Mouse (Mus musculus) embryonic facial prominence, embryonic 15.5 days (tissue): Measurements from ENCODE around the gene Mrpl33. TPM values are rescaled to one million over a fixed set of nuclear protein-coding genes. Genes with fewer than 3 reads are reported as not detected.
"Not testable (repeated sequence)": the region's sequence is repeated elsewhere in the genome, so short reads cannot be mapped to it uniquely, and the experiment has no call there.

Source experiments
- ATAC-seq: fragments of 200-750 bp; cut with Nextera tagmentation; 2 replicates; pipeline ENCODE4 v1.8.0; 2017; ENCODE audit warnings: low read depth, moderate TSS enrichment; ENCODE audit not compliant: insufficient number of reproducible peaks, low FRiP score, low TSS enrichment
- H3K27ac ChIP-seq: fragments of 300-500 bp; sonication (generic); replicated peaks from 2 replicates; pipeline ENCODE4 v1.5.1; 2015; ENCODE audit warnings: mild to moderate bottlenecking, inconsistent platforms
- H3K27me3 ChIP-seq: fragments of 300-500 bp; sonication (generic); 2 replicates; pipeline ENCODE4 v1.6.1; 2015; ENCODE audit warnings: inconsistent platforms
- H3K36me3 ChIP-seq: fragments of 300-500 bp; sonication (generic); 2 replicates; pipeline ENCODE4 v1.6.1; 2015; ENCODE audit warnings: mild to moderate bottlenecking, inconsistent platforms
- H3K4me1 ChIP-seq: fragments of 300-500 bp; sonication (generic); 2 replicates; pipeline ENCODE4 v1.6.1; 2015; ENCODE audit warnings: inconsistent platforms
- H3K4me2 ChIP-seq: fragments of 300-500 bp; sonication (generic); replicated peaks from 2 replicates; pipeline ENCODE4 v1.6.1; 2015; ENCODE audit warnings: mild to moderate bottlenecking, inconsistent platforms
- H3K4me3 ChIP-seq: fragments of 300-500 bp; sonication (generic); replicated peaks from 2 replicates; pipeline ENCODE4 v1.5.1; 2015; ENCODE audit warnings: mild to moderate bottlenecking, inconsistent platforms
- H3K9ac ChIP-seq: fragments of 300-500 bp; sonication (generic); 2 replicates; pipeline ENCODE4 v1.6.1; 2015; ENCODE audit warnings: inconsistent platforms
- H3K9me3 ChIP-seq: fragments of 300-500 bp; sonication (generic); replicated peaks from 2 replicates; pipeline ENCODE4 v1.6.1; 2016; ENCODE audit warnings: inconsistent platforms
- WGBS: fragments of 180-500 bp; shearing (Covaris S2); methylation state at CpG from one replicate; pipeline ENCODE4 v1.1.7; 2015; 5-methylcytosine and 5-hydroxymethylcytosine counted together
- polyA plus RNA-seq: library from polyadenylated mRNA; unstranded; fragments of >200 nt; fragmentation: Nextera tagmentation; extraction: Ambion mirVana; gene quantifications from 2 replicates; pipeline ENCODE4 v1.2.1, GENCODE M21; 2015

Mrpl33 gene
- polyA plus RNA-seq, 1 experiment from 2014 or later = 283 TPM

DNA sequence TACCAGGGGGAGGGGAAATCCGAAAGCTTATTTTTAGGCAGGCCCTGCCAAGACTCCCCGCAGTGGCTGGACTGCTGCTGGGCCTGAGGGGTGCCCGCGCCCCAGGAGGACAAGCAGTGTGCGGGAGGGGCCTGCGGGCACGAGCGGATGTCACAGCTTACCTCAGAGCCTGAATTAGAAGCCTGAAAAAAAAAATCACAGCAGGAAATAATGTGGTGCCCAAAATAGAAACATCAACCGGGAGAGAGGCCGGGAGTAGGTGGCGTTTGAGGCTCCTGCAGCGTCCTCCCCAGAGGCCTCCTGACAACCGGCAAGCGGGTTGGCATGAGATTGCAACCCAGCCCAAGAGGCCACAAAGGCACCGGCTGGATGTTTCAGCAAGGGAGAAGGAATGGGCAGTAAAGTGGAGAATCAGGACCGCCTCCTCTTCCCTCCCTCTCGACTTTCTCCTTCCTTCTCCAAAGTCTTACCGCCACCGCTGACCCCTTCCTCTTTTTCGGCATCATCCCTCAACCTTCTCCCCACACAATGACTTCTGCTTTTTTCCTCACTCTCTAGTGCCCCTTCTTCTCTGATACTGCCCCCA is 25.6 kb upstream of the Mrpl33 start:
- peak overlapping the region; percentile 67 for H3K27ac ChIP-seq
- WGBS = 7% methylated on average over 20 of the region's 20 CpGs
- H3K36me3 ChIP-seq = no peaks in the 10 kb centered on the region
- peaks cover 17% of the 10 kb centered on the region for H3K4me1 ChIP-seq
- H3K4me3 ChIP-seq = peak overlapping the region; percentile 26
- H3K9me3 ChIP-seq = no peaks in the 10 kb centered on the region
- H3K4me2 ChIP-seq = peak overlapping the region; percentile 40
- H3K9ac ChIP-seq = 0 out of 2 replicates have a peak overlapping the region, but pooled peaks have one; percentile 4
- ATAC-seq = peak; percentile 63
- no peaks in the 10 kb centered on the region for H3K27me3 ChIP-seq

DNA sequence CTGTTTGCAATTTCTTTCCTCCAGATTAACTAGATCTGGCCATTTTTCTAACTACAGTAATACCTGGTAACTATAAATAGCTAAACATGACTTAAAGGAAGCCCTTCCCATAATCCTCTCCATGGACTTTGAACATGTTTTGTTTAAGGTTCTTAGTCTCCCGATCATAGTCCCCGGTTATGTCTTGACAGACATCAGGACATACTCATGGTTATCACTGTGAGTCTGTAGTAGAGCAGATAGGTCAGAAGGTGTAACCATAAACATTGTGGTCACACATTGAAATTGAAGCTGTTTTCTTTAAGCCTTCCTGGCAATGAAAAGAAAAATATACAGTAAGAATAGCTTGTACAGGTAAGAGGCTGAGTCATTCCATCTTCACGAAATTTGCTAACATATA is 23.0 kb upstream of the Mrpl33 start:
- Histone ChIP-seq H3K4me3 (no peak overlapping the region), H3K9ac (no peak overlapping the region), H3K27me3 (no peaks in the 10 kb centered on the region), H3K4me1 (peaks cover 17% of the 10 kb centered on the region), H3K9me3 (no peaks in the 10 kb centered on the region), H3K36me3 (no peaks in the 10 kb centered on the region), H3K4me2 (no peak overlapping the region), H3K27ac (no peak overlapping the region)
- WGBS = 94% methylated on average over 3 of the region's 3 CpGs
- no peak for ATAC-seq

DNA sequence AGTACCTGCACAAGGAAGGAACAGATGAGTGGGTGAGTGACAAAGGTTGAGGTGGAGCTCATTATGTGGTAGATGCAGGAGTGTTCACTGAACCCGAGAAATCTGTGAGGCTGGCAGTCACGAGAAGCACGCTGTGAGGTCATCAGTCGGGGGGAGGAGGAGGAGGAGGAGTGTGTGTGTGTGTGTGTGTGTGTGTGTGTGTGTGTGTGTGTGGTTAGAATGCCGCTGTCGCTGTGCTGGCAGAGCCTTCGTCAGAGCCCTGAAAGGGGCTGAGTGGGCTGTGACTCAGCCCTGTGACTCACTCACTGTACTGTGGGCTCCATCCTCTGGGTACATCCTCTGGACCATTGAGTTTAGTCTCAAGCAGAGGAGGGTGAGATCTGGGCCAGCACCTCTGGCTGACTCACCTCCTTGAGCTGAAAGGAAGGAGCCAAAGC is 20.2 kb upstream of the Mrpl33 start:
- Histone ChIP-seq H3K4me1 (peaks cover 2% of the 10 kb centered on the region), H3K9ac (no peak overlapping the region), H3K9me3 (no peaks in the 10 kb centered on the region), H3K27me3 (no peaks in the 10 kb centered on the region), H3K4me3 (no peak overlapping the region), H3K4me2 (no peak overlapping the region), H3K27ac (no peak overlapping the region), H3K36me3 (no peaks in the 10 kb centered on the region)
- no peak for ATAC-seq
- 84% methylated on average over 7 of the region's 7 CpGs for WGBS

DNA sequence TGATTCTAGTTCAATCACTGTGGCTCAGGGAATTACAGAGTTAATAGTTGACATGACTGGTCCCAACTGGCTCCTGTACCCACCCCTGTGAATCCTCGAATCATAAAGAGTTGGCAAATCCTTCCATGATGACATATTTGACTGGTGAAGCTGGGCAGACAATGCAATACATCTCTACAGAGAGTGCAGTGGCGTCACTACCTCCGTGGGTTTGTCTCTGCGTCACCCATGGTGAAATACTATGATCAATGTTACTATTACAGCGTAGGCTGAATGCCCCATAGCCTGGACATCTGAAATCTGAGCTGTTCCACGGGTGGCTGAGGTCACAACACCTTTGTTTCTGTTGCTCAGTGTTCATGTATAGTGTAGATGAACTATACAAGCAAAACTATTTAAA is 15.5 kb upstream of the Mrpl33 start:
- Histone ChIP-seq H3K36me3 (no peaks in the 10 kb centered on the region), H3K4me2 (no peak overlapping the region), H3K9me3 (no peaks in the 10 kb centered on the region), H3K4me3 (no peak overlapping the region), H3K4me1 (no peaks in the 10 kb centered on the region), H3K9ac (no peak overlapping the region), H3K27ac (no peak overlapping the region), H3K27me3 (no peaks in the 10 kb centered on the region)
- no peak for ATAC-seq
- 65% methylated on average over 6 of the region's 6 CpGs for WGBS

DNA sequence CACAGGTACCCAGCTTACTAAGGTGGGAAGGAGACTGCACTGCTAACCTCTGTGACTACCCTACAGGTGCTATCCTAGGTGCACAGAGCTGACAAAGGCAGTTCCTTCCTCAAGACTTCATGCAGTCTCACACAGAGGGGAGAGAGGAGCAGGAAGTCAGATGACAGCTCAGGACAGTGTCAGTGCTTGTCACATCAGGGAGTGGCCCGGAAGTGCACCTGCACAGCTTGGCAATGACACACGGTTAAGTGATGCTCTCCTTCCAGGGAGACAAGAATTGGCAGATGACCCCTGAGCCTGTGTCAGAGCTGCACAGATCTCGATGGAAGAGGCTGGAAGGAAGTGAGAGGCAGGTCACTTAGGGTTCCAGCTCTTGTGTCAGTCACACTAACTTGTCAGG is 14.8 kb upstream of the Mrpl33 start:
- Histone ChIP-seq H3K36me3 (no peaks in the 10 kb centered on the region), H3K9ac (no peak overlapping the region), H3K4me1 (no peaks in the 10 kb centered on the region), H3K4me2 (no peak overlapping the region), H3K27me3 (no peaks in the 10 kb centered on the region), H3K27ac (no peak overlapping the region), H3K9me3 (no peaks in the 10 kb centered on the region), H3K4me3 (no peak overlapping the region)
- ATAC-seq = no peak
- WGBS = 66% methylated on average over 3 of the region's 3 CpGs

DNA sequence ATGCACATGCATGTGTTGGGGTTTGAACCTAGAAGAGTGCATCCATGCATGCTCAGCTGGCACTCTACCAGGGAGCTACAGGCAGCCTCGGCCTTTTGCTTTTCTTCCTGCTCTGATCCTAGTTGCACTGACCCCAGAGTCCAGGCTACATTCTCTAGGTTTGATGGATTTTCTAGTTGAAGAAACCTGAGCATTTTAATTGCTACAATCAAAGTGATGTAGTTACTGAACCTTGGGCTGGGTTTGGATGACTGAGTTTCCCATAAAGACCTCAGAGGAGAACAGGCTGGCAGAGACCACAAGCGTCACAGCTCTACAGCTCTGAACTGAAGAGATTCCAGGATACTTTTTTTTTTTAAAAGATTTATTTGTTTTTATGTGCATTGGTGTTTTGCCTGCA is 13.5 kb upstream of the Mrpl33 start:
- Histone ChIP-seq H3K4me3 (no peak overlapping the region), H3K4me1 (no peaks in the 10 kb centered on the region), H3K27me3 (no peaks in the 10 kb centered on the region), H3K36me3 (no peaks in the 10 kb centered on the region), H3K9me3 (no peaks in the 10 kb centered on the region), H3K27ac (no peak overlapping the region), H3K9ac (no peak overlapping the region), H3K4me2 (no peak overlapping the region)
- WGBS = 74% methylated on average over 2 of the region's 2 CpGs
- no peak for ATAC-seq

DNA sequence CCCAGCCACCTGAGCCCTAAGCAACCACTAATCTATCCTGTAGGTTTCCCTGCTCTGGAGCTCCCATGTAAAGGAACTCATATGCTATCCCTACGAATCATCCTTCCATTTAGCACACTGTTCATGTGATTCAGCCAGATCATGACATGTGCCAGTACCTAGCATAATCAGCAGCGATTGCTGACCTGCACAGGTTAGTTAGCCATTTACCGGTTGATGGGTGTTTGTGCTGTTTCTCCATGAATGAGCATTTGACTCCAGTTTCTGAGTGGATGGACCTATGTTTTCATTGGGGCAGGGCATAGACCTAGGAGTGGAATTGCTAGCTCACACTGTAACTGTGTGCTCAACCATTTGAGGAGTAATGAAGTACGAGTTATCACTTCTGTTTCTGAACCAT is 11.2 kb upstream of the Mrpl33 start:
- no peak overlapping the region for H3K9ac ChIP-seq
- H3K27me3 ChIP-seq = no peaks in the 10 kb centered on the region
- 89% methylated on average over 4 of the region's 4 CpGs for WGBS
- no peak overlapping the region for H3K4me3 ChIP-seq
- no peak for ATAC-seq
- H3K4me2 ChIP-seq = no peak overlapping the region
- H3K9me3 ChIP-seq = no peaks in the 10 kb centered on the region
- H3K27ac ChIP-seq = no peak overlapping the region
- H3K4me1 ChIP-seq = no peaks in the 10 kb centered on the region
- H3K36me3 ChIP-seq = no peaks in the 10 kb centered on the region

DNA sequence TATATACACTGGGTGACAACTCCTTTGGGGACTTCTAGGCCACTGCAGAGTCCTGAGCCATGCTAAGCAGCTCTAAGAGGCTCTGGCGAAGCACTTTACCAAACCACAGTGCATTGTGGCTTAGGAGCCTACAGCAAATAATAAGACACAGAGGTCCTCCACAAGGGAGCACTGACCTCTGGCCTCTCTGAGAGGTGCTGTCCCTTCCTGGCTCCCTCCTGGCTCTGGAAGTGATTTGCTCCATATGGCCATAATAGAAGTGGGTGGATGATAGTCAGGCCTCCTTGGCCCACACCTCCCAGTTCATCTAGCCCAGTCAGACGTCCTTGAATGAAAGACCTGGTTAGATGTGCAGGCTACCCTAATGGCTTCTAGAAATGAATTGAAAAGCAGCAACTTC is 8.7 kb upstream of the Mrpl33 start:
- no peaks in the 10 kb centered on the region for H3K9me3 ChIP-seq
- H3K27ac ChIP-seq = no peak overlapping the region
- no peaks in the 10 kb centered on the region for H3K27me3 ChIP-seq
- no peak overlapping the region for H3K9ac ChIP-seq
- no peak for ATAC-seq
- no peak overlapping the region for H3K4me3 ChIP-seq
- H3K36me3 ChIP-seq = no peaks in the 10 kb centered on the region
- no peak overlapping the region for H3K4me2 ChIP-seq
- H3K4me1 ChIP-seq = no peaks in the 10 kb centered on the region
- WGBS = 52% methylated on average over 2 of the region's 2 CpGs

DNA sequence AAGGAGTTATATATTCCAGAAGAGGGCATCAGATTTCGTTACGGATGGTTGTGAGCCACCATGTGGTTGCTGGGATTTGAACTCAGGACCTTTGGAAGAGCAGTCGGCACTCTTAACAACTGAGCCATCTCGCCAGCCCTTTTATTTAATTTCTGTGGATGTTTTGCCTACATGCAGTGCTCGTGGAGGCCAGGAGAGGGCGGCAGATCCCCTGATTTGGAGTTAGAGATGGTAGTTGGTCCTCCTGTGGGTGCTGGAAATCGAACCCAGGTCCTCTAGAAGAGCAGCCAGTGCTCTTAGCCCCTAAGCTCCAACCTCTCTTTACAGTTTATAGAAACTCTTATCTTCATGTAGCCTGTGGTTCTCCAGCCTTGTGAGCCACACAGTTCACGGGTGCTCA is 8.1 kb upstream of the Mrpl33 start:
- H3K9me3 ChIP-seq, H3K4me2 ChIP-seq, H3K9ac ChIP-seq, H3K4me3 ChIP-seq, H3K27ac ChIP-seq, H3K36me3 ChIP-seq, H3K27me3 ChIP-seq, H3K4me1 ChIP-seq, ATAC-seq: not testable (repeated sequence)
- whole genome bisulfite sequencing = 86% methylated on average over 8 of the region's 8 CpGs

DNA sequence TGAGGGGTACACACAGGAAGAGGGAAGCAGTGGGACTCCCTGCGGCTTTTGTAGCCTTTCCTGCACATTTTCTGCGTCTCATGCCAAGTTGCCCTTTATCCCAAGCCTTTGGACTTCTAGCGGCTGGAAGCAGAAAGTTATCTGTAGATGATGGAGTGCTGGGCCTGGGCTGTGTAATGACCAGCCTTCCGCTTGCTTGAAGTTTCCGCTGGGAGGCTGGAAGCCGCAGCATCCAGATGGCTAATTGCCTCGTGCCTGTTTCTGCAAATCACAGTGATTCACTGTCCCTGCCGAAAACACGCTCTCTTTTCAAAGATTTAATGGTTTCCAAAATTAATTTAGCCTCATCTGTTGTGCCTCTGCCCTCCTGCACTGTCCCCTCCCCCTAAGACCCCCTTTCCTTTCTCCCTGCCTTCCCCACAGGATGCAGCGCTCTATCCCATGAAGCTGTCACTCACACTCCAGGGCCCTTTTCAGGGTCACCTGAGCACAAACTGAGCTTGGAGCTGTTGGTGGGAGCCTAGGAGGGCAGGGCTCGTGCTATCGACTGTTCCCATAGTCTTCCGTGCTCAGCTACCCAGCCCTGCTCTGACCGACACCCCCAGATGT is 6.9 kb upstream of the Mrpl33 start:
- no peak overlapping the region for H3K4me2 ChIP-seq
- no peaks in the 10 kb centered on the region for H3K36me3 ChIP-seq
- no peak overlapping the region for H3K9ac ChIP-seq
- H3K4me3 ChIP-seq = no peak overlapping the region
- H3K27ac ChIP-seq = no peak overlapping the region
- no peak for ATAC-seq
- 65% methylated on average over 14 of the region's 14 CpGs for WGBS
- no peaks in the 10 kb centered on the region for H3K4me1 ChIP-seq
- no peaks in the 10 kb centered on the region for H3K27me3 ChIP-seq
- H3K9me3 ChIP-seq = no peaks in the 10 kb centered on the region

DNA sequence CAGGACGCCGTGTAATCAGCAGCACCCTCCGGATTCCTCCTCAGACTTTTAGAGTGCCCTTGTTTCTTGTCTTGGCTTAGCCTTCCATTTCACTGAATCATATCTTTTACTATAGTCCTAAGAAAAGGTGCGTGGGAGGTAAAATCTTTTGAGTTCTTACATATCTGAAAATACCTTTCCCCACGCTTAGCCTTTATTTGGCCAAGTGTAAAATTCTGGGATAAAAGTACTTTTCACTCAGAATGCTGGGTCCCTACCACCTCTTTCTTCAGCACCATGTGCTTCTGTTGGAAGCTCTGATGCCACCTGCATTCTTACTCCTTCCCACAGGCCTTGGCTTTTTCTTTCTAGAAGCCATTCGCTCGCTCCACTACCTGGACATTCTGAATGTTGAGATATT is 5.6 kb upstream of the Mrpl33 start:
- H3K9me3 ChIP-seq = no peaks in the 10 kb centered on the region
- H3K4me1 ChIP-seq = peaks cover under 1% of the 10 kb centered on the region; the same call in 1 of the 2 replicates
- H3K27ac ChIP-seq = no peak overlapping the region
- H3K36me3 ChIP-seq = no peaks in the 10 kb centered on the region
- no peak overlapping the region for H3K4me3 ChIP-seq
- no peaks in the 10 kb centered on the region for H3K27me3 ChIP-seq
- WGBS = 89% methylated on average over 7 of the region's 7 CpGs
- no peak overlapping the region for H3K9ac ChIP-seq
- no peak for ATAC-seq
- H3K4me2 ChIP-seq = no peak overlapping the region

DNA sequence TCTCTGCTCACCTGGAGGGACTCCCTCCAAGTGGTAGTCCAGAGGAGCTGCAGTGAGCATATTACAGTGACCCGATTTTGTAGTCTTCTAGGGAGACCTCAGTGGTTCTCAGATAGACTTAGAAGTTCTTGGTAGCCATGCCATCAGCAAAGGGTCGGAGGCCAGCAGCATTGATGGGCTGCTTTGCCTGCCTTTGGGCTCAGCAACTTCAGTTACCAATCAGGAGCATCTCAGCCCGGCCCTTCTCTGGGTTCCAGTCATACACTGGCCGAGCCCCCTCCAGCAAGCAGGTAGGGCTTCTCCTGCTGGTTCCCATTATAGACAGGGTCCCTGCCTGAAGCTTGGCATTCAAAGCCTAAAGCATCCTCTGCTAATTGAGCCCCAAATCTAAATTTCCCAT is 867 bp upstream of the Mrpl33 start:
- Histone ChIP-seq H3K9ac (no peak overlapping the region), H3K36me3 (no peaks in the 10 kb centered on the region), H3K4me3 (no peak overlapping the region), H3K9me3 (no peaks in the 10 kb centered on the region), H3K4me1 (peaks cover 16% of the 10 kb centered on the region), H3K27me3 (no peaks in the 10 kb centered on the region), H3K27ac (no peak overlapping the region), H3K4me2 (no peak overlapping the region)
- no peak for ATAC-seq
- WGBS = 46% methylated on average over 4 of the region's 4 CpGs
